Mouse (Mus musculus): ENCODE data around the gene Srebf2. TPM values are rescaled to one million over a fixed set of nuclear protein-coding genes. Genes with fewer than 3 reads are reported as not detected.
"Not testable (repeated sequence)": the region's sequence is repeated elsewhere in the genome, so short reads cannot be mapped to it uniquely, and the experiment has no call there.

Gene Srebf2
- total RNA-seq (2012; rRNA removed), result 173 and 211 TPM in 2 replicates

- peaks cover 5% of the 10 kb centered on the region; the same call in 1 of the 2 replicates for H3K36me3 ChIP-seq (ENCODE audit: control insufficient read depth, insufficient read depth, low read length, poor library complexity, severe bottlenecking)
- H3K4me1 ChIP-seq (ENCODE audit: control insufficient read depth in 2 of 2, insufficient read depth in 2 of 2, low read length in 2 of 2, poor library complexity in 1 of 2), result peaks cover 11 to 16% of the 10 kb centered on the region in 2 experiments
- peak; percentile 99 for DNase-seq (ENCODE audit: low read depth, low spot score)
- H3K9me3 ChIP-seq (ENCODE audit: control insufficient read depth, insufficient read depth, low read depth, low read length), result no peaks in the 10 kb centered on the region
- H3K9ac ChIP-seq (ENCODE audit: insufficient read depth, low read depth, low read length, poor library complexity, severe bottlenecking), result peak within 1 kb of the TSS; percentile 98
- in situ Hi-C loops (cut with MboI; ENCODE audit: low sequenced_read_pairs in 2 of 2, unreplicated experiment in 2 of 2), result loop anchor here in 1 of 2 experiments (10.0 kb wide), 1 partner anchor 88 kb away; no protein-coding TSS in a partner anchor
- H3K27ac ChIP-seq (ENCODE audit: insufficient read depth, low read depth, low read length, poor library complexity, severe bottlenecking), result peak within 1 kb of the TSS; percentile 97
- TF ChIP-seq MAFK (IDR thresholded peaks at IDR 0.05; ENCODE audit: insufficient read depth, low read depth, low read length) (no peak), ZNF384 (IDR thresholded peaks at IDR 0.05; ENCODE audit: low read depth, low read length) (no peak), CHD2 (IDR thresholded peaks at IDR 0.05; ENCODE audit: low read depth, low read length) (no peak), HCFC1 (IDR thresholded peaks at IDR 0.05; ENCODE audit: borderline replicate concordance, insufficient read depth, low read length) (0 out of 2 replicates have a peak, but pooled peaks have one; percentile 49), ZC3H11A (IDR thresholded peaks at IDR 0.05; ENCODE audit: borderline replicate concordance, low read depth, low read length) (no peak)
- peak within 1 kb of the TSS; percentile 82 to 97 for H3K4me3 ChIP-seq (ENCODE audit: insufficient read depth in 1 of 2, low read depth in 1 of 2, low read length in 2 of 2, poor library complexity in 1 of 2, severe bottlenecking in 1 of 2)
Observed at GRCm38 (mm10) chr15:82146770-82147610, at the start of gene Srebf2. Srebf2 (plus strand) TSS chr15:82147181.

- H3K27ac ChIP-seq (ENCODE audit: insufficient read depth, low read depth, low read length, poor library complexity, severe bottlenecking), result no peak overlapping the region
- no peak overlapping the region for H3K9ac ChIP-seq (ENCODE audit: insufficient read depth, low read depth, low read length, poor library complexity, severe bottlenecking)
- no peak for TF ChIP-seq ZNF384 (IDR thresholded peaks at IDR 0.05; ENCODE audit: low read depth, low read length)
- TF ChIP-seq HCFC1 (IDR thresholded peaks at IDR 0.05; ENCODE audit: borderline replicate concordance, insufficient read depth, low read length), result no peak
- TF ChIP-seq ZC3H11A (IDR thresholded peaks at IDR 0.05; ENCODE audit: borderline replicate concordance, low read depth, low read length), result peak; percentile 62; the same call in 1 of the 2 replicates
- no peak for TF ChIP-seq CHD2 (IDR thresholded peaks at IDR 0.05; ENCODE audit: low read depth, low read length)
- no peak for TF ChIP-seq MAFK (IDR thresholded peaks at IDR 0.05; ENCODE audit: insufficient read depth, low read depth, low read length)
- no peaks in the 10 kb centered on the region for H3K36me3 ChIP-seq (ENCODE audit: control insufficient read depth, insufficient read depth, low read length, poor library complexity, severe bottlenecking)
- peak; percentile 62 for DNase-seq (ENCODE audit: low read depth, low spot score)
- in situ Hi-C loops (cut with MboI; ENCODE audit: low sequenced_read_pairs in 2 of 2, unreplicated experiment in 2 of 2), result no loop called here
- no peak overlapping the region for H3K4me3 ChIP-seq (ENCODE audit: insufficient read depth in 1 of 2, low read depth in 1 of 2, low read length in 2 of 2, poor library complexity in 1 of 2, severe bottlenecking in 1 of 2)
- H3K9me3 ChIP-seq (ENCODE audit: control insufficient read depth, insufficient read depth, low read depth, low read length), result no peaks in the 10 kb centered on the region
- no peaks in the 10 kb centered on the region for H3K4me1 ChIP-seq (ENCODE audit: control insufficient read depth in 2 of 2, insufficient read depth in 2 of 2, low read length in 2 of 2, poor library complexity in 1 of 2)
Observed at GRCm38 (mm10) chr15:82106953-82107555, 39.9 kb upstream of the Srebf2 start.

GRCm38 (mm10) chr15:82120544-82120943, 26.4 kb upstream of the Srebf2 start:
- in situ Hi-C loops (cut with MboI; ENCODE audit: low sequenced_read_pairs in 2 of 2, unreplicated experiment in 2 of 2), result no loop called here

GRCm38 (mm10) chr15:82126690-82127089, 20.3 kb upstream of the Srebf2 start:
- H3K36me3 ChIP-seq (ENCODE audit: control insufficient read depth, insufficient read depth, low read length, poor library complexity, severe bottlenecking); H3K27ac ChIP-seq (ENCODE audit: insufficient read depth, low read depth, low read length, poor library complexity, severe bottlenecking); H3K9me3 ChIP-seq (ENCODE audit: control insufficient read depth, insufficient read depth, low read depth, low read length); H3K9ac ChIP-seq (ENCODE audit: insufficient read depth, low read depth, low read length, poor library complexity, severe bottlenecking); in situ Hi-C loops (cut with MboI; ENCODE audit: low sequenced_read_pairs in 2 of 2, unreplicated experiment in 2 of 2); H3K4me1 ChIP-seq (ENCODE audit: control insufficient read depth in 2 of 2, insufficient read depth in 2 of 2, low read length in 2 of 2, poor library complexity in 1 of 2); H3K4me3 ChIP-seq (ENCODE audit: insufficient read depth in 1 of 2, low read depth in 1 of 2, low read length in 2 of 2, poor library complexity in 1 of 2, severe bottlenecking in 1 of 2); DNase-seq (ENCODE audit: low read depth, low spot score): not testable (repeated sequence)

More at GRCm38 (mm10) chr15:82120544-82120943, 26.4 kb upstream of the Srebf2 start:
- H3K9ac ChIP-seq (ENCODE audit: insufficient read depth, low read depth, low read length, poor library complexity, severe bottlenecking), result no peak overlapping the region
- TF ChIP-seq MAFK (IDR thresholded peaks at IDR 0.05; ENCODE audit: insufficient read depth, low read depth, low read length) (0 out of 2 replicates have a peak, but pooled peaks have one; percentile 15), ZC3H11A (IDR thresholded peaks at IDR 0.05; ENCODE audit: borderline replicate concordance, low read depth, low read length) (no peak)
- H3K9me3 ChIP-seq (ENCODE audit: control insufficient read depth, insufficient read depth, low read depth, low read length), result no peaks in the 10 kb centered on the region
- H3K4me3 ChIP-seq (ENCODE audit: insufficient read depth in 1 of 2, low read depth in 1 of 2, low read length in 2 of 2, poor library complexity in 1 of 2, severe bottlenecking in 1 of 2), result no peak overlapping the region
- H3K4me1 ChIP-seq (ENCODE audit: control insufficient read depth in 2 of 2, insufficient read depth in 2 of 2, low read length in 2 of 2, poor library complexity in 1 of 2), result no peaks in the 10 kb centered on the region
- no peaks in the 10 kb centered on the region for H3K36me3 ChIP-seq (ENCODE audit: control insufficient read depth, insufficient read depth, low read length, poor library complexity, severe bottlenecking)
- H3K27ac ChIP-seq (ENCODE audit: insufficient read depth, low read depth, low read length, poor library complexity, severe bottlenecking), result no peak overlapping the region
- no peak for DNase-seq (ENCODE audit: low read depth, low spot score)

Data from ES-E14 (cell line).